Mouse (Mus musculus) adrenal gland, postnatal 10 days (tissue): ENCODE measurements at regions not wholly inside any gene's neighbourhood (a gene's known extent, or its start where the extent isn't known, plus 50 kb on each side); places are given as distances from the start of the nearest gene placed in this dataset.
A peak's percentile ranks its signal among the peaks of the same experiment; 100 is the strongest.

Experiments used
- DNase-seq: peaks from one replicate; pipeline ENCODE4 v3.0.0; 2021; ENCODE audit warnings: mixed read lengths

DNA sequence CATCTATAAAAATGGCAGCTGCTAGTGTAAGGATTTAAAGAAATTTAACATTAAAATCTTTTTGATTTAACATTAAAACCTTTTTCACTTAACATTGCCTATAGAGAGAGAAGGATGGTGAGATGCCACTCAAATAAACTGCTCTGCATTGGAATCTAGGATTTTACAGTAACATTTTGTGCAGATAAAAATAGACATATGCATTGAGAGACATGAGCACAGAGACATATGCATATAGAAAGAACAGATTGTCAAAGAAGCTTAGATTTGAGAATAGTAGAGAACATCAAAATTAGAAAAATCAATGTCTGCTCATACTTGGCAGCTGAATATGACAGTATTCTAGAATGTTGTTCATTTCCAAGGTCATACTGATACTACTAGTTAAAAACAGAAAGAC, 220.2 kb downstream of the Arap2 start:
- DNase-seq: no peak

GRCm38 (mm10) chr5:62539304-62539703, 226.7 kb downstream of the Arap2 start:
- DNase-seq: no peak

- no peak for DNase-seq
These were observed 254.1 kb downstream of the Arap2 start for GRCm38 (mm10) chr5:62511827-62512226.

DNA sequence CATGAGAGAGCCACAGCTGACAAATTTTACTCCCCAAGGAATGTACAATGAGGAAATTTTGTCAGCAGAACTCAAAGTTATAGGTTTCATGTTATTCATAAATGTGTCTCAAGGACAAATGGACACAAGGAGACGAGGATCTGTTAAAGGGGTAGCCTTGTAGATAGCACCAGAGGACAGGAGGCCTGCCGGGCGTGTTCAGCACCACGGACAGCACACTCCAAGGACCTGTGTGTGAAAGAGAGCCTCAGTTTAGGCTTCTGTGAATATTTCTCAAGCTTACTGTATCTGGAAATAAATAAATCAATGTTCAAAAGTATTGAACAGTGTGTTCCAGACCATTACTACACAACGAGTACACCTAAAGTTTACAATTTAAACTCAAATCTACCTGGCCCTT, 282.4 kb downstream of the Arap2 start:
- DNase-seq: peak; percentile 67

GRCm38 (mm10) chr5:62480967-62481366, 285.0 kb downstream of the Arap2 start:
- DNase-seq: no peak

DNA sequence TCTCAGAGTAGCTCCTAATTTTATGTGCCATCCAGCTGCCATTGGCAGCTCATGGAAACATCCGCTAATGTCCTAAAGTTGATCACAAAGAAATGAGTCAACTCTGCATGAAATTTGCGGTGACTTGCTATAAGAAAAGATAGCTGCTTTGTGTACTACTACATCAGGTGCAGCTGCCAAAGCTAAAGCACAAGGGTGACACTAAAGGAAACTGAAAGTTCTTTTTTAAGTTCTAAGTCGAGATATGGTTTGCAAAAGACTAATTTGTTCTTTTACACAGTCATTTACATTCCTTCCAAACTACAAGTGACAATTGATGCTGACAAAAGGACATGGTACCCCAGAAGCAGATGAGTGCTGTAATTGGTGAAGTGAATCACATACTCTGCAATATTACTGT, 292.5 kb downstream of the Arap2 start:
- DNase-seq: no peak

GRCm38 (mm10) chr5:62466802-62467201, 299.2 kb downstream of the Arap2 start:
- DNase-seq: no peak

DNA sequence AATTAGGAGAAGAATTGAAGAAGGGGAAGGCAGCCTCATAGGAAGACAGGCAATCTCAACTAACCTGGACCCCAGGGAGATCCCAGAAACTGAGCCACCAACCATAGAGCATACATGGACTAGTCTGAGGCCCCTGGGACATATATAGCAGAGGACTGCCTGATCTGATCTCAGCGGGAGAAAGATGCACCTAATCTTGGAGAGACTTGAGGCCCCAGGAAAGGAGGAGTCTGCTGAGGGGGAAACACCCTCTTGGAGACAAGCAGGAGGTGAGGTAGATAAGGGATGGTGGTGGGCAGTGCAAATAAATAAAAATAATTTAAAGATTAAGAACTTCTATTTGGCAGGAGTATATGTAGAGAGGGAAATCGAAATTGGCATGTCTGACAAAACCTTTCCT, 303.4 kb downstream of the Arap2 start:
- DNase-seq: no peak
